Mouse (Mus musculus): Measurements from ENCODE around the gene Pik3r6.

Gene Pik3r6

DNA sequence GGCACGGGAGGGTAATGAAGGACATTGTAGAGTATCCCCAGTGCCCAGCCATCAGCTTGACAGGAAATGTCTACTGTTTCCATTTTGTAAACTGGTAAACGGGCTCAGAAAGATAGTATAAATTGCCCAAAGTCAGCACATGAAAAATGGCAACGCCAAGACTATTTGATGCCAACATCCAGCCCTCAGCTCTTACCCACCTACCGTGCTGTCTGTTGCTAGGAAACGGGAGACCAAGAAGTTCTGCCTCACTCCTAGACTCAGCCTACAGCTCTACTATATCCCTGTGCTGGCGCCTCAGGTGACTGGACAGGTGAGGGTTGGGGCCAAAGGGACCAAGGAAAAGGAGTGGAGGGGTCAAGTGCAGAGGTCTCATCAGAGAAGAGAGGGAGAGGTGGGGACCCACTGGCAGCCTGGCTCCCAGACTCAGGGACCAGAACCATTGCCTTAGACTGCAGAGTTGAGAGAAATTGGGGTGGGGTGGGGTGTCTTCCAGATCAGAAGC lies 31.2 kb downstream of the Pik3r6 start:
- DNase-seq (ENCODE audit: low spot score in 2 of 2): no peak

DNA sequence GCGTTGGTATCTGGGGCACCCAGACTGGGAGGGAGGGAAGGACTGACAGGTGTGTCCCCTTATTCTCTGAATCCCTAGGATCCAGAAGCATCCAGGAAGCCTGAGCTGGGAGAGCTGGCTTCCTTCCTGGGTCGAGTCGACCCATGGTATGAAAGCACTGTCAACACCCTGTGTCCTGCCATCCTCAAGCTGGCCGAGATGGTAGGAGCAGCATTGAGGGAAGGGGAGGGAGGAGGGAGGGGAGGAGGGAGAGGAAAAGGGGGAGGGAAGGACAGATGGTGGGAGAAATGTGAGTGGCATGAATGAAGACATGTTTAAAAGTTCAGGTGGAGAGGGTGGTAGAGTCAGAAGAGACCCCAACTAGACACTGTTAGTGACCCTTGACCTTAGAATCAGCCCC lies 33.2 kb downstream of the Pik3r6 start:
- DNase-seq (ENCODE audit: low spot score in 2 of 2): no peak

DNA sequence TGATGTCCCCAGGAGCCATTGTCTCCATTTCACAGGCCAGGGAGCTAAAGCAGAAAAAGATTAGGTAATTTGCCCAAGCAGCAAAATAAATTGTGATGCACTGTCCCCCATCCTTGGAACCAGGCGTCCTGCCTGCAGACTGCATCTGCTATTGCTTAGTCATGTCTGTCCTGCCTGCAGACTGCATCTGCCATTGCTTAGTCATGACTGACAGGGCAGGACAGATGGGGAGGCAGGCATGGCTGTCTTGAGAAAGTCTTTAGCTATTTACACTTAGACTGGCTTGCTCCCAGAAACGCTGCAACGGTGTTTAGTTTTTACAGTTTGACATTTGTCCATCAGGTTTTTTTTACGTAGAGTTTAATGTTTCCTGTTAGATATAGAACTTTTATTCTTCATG lies 33.6 kb downstream of the Pik3r6 start:
- DNase-seq (ENCODE audit: low spot score in 2 of 2): no peak

DNA sequence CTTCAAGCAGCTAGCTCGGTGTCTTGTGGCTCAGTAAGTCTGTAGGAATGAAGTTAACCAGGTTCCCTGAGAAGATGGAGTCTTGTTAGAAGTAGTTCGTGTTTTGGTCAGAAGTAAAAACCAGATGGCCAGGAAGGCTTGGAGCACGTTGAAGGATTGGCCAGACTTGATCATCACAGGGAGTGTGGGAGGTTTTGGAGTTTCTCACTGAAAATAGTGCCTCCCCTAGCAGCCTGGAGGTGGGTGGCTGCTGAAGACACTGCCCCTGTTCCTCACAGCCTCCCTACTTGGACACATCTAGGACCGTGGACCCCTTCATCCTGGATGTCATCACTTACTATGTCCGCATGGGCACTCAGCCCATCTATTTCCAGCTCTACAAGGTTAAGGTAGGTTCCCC lies 36.8 kb downstream of the Pik3r6 start:
- no peak for DNase-seq (ENCODE audit: low spot score in 2 of 2)

DNA sequence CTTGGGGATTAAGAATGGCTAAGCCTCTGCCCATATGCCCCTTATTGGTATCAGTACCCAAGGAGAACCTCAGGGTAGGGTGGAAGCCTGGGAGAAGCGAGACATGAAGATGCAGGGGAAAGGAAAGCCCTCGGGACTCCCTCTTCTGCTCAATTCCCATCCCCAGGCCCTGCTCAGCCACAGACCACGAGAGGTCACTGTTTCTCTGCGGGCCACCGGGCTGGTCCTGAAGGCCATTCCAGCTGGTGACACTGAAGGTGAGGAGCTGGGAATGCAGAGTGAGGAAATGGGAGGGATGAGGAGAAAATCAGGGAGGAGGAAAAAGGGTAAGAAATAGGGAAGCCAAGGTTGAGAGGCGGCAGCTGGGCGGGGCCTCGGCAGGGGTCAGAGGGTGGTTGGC lies 41.7 kb downstream of the Pik3r6 start:
- no peak for DNase-seq (ENCODE audit: low spot score in 2 of 2)

DNA sequence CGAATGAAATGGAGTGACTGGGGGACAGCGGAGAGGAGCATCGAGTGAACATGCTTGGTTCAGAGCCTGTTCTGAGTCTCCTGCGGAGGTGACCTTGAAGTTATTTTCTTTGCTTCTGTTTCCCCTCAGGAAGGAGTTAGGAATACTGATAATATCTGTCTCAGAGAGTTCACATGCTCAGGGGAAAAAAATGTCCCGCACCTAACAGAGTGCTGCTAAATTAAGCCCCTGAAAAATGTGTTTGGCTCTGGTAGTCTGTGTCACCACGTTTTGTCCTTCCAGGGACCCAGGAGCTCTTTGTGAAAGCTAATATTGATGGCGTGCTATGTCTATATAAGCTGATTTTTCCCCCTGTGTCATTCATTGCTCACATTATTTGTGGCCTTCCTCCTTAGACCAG lies 42.4 kb downstream of the Pik3r6 start:
- no peak for DNase-seq (ENCODE audit: low spot score in 2 of 2)

DNA sequence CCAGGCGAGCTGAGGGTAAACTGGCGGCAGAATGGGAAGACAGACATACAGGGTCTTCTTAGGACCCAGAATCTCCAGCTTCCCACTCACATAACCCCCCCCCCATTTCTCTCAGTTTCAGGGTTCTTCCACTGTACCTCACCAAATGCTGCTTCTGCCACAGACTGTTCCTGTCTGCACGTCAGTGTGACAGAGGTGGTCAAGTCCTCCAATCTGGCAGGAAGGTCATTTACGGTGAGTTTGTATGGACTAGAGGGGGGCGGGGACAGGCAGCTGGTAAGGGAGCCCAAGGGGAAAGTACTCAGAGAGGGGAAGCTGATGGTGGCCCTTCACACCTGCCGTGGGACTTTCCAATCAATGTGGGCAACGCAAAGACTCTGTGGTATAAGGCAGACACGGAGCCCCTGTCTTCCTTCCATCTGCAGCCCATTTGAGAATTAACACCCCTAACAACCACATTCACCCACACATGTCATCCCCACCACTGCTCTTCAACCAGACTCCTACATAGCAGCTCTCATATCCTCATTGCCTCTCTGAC lies 42.9 kb downstream of the Pik3r6 start:
- no peak for DNase-seq (ENCODE audit: low spot score in 2 of 2)

DNA sequence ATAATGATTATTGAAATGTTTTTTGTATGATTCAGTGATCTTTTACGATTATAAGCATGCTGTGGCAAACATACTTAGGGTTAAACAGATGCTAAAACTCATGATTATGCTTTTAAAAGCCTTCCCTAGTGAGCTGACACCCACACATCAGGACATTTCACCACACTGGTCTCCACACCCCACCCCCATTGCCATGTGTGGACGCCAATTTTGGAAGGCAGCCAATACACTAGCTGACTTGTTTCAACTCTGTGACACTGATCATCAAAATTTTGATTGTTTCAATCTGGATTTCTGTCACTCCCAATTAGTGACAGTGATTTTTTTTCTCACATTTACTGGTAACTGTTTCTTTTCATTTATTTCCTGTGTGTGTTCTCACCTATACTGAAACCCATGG lies 44.7 kb downstream of the Pik3r6 start:
- no peak for DNase-seq (ENCODE audit: low spot score in 2 of 2)

DNA sequence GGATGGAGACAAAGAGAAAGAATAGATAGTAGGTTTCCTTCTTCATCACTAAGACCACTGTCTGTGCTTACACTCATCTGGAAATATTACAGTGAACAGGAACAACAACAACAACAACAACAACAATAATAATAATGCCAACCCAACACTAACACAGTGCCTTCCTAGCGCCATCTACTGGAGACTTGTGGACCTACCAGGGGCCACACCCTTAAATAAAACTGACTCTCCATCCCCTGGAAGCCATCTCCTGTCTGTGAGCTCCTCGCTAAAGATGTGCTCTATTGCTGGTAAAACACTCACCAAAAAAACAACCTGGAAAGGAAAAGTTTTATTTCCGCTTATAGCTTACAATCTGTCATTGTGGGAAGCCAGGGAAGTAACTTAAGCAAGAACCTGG lies 46.8 kb downstream of the Pik3r6 start:
- no peak for DNase-seq (ENCODE audit: low spot score in 2 of 2)

DNA sequence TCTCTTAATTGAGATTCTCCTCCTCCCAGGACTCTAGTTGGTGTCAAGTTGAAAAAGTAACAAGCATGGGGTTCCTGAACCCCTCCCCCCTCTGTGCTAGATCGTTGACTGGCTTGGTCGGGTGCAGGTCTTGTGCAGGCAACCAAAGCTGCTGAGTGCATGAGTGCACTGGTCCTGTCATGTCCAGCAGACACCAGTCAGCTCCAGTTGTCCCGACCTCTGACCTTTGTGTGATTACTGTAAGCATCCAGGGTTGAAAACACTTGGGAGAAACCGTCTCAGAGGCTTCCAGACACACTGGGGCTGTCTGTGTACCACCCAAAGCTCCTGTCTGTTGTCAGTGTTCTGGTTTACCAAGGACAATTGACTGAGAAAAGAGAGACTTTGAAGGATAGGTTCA lies 47.5 kb downstream of the Pik3r6 start:
- no peak for DNase-seq (ENCODE audit: low spot score in 2 of 2)

DNA sequence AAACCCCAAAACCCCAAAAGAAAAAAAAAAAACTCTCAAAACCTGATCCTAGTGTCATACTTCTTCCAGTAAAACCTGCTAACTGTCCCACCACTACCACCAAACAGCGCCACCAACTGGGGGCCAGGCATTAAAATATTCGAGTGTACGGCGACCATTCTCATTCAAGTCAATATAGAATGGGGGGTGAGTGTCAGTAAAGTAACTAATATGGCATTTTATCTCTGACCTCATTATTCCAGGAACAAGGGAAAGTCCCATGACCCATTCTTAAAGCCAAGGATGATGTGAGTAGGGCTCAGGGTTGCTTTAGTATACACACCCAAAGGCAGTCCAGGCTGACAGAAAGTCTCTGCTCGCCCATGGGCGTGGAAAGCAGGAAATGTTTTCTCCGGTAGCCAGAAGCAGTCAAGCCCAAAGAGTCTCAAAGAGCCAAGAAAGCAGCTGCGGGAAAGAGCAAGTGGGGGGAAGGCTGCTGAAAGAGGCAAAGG lies 51.2 kb downstream of the Pik3r6 start:
- peak; percentile 47 to 79 for DNase-seq (ENCODE audit: low spot score in 2 of 2)

DNA sequence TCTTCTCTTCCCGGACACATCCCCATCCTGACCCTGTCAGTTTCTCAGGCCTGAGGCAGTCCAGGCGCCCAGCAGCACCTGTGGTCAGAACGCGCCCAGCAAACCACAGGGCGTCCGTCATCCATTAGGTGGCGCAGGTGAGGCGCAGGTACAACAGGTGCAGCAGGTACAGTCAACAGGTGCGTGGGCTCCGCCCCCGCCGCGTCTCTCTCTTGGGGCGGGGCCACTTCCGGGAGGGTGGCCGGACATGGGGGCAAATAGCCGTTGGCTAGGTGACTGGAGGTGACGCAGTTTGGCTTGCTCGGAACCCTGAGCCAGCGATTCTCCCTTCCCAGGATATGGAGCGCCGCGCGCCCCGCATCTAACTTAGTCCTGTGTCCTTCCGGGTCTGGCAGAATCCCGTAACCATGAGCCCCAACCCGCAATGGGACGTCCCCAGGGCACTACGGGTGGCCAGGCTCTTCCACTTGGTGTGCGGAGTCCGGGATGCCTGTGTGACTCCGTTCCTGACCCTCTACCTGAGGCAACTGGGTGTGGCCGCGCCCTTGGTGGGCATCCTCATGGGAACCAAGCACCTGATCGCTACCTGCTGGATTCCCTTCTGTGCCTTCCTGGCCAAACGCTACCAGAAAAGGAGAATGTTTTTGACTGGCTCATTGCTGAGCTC lies 53.2 kb downstream of the Pik3r6 start, which contains the start of gene Mfsd6l:
Gene Mfsd6l (plus strand): TSS at position 269 of the 667 bp plus-strand sequence.
- no peak for DNase-seq (ENCODE audit: low spot score in 2 of 2)

DNA sequence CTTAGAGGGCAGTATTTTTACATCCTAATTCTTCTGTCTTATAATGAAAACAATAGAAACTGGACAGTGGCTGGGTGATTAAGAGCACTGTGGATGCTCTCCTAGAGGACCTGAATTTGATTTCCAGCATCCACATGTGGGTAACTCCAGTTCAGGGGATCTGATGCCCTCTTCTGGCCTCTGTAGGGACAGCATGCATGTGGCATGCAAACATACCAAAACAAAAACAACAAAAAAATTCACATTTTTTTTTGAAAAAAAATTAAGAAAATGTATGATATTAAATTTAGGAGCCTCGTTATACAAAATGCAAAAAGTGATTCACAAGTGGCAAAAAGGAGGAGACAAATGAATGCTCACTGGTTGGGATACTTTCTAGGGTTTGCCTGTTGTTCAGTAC lies 56.7 kb downstream of the Pik3r6 start:
- DNase-seq (ENCODE audit: low spot score in 2 of 2): no peak

DNA sequence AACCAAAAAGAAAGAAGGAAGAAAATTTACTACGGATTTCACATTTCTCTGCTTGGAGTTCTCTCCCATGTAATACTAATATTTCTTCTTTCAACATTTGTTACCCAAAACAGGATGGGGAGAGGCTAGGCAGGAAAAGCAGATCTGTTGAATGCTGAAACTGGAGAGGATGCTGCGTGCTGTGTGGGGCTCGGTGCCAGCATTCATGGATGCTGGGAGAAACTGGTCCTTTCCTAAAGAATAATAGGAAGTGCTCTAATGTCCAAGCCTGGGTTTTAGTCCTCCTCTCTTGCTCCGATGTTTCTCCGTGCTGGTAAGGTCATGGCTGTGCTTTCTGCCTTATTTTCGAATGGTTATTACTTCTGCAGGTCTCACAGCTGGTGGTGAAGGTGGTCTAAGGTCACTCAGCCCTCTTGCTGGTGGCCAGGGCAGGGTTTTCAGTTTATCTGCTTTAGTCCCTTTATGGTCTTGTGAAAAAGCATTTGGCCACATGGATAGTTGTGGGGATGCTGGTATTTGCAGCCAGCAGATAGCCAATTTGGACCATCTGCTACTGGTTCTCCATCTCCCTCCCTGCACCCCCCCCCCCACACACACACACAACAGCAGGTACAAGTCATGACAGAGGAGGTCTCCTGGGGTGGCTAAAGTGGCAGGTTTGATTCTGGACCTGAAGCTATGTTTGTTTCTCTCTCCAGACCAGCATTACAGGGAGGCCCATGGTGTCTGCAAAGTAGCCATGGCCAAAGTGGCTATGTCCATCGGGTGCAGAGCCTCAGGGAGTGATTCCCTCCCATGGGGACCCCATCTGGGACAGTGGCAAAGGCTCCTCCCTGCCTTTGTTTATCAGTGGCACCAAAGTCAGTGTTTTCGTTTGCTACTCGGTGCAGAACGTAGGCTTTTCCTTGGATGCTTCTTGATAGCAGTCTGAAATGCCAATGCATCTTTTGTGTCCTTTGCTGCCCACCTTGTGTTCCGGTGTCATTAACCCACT lies 59.4 kb downstream of the Pik3r6 start:
- no peak for DNase-seq (ENCODE audit: low spot score in 2 of 2)

DNA sequence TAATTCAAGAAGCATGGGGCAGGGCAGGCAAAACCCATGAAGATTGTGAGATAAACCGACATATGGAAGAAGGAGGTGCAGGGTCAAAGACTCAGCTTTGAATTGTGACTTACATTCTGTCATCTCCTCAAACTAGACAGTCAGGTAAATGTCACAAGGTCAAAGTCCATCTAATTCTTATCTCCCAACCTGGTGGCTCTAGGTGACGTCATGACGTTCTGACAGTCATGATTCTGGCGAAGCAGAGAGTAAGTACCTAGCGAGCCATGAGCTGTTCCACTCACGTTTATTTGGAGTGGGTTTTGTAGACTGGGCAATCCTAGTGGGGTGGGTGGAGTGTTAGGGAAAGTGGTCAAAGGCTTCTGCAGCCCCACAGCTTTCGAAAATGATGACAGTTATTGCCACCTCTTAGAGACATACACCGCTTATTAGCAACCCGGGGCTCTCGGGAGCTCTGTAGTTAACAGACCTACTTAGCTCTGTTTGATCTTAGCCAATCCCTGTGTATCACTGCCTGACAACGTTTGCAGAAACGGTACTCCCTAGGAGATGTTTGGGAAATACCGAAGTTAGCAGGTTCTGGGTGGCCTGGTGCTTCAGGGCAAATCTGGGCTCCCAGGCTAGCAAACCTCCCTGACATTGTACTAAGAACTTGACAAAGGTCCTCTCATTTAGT lies 61.7 kb downstream of the Pik3r6 start:
- DNase-seq (ENCODE audit: low spot score in 2 of 2): no peak

DNA sequence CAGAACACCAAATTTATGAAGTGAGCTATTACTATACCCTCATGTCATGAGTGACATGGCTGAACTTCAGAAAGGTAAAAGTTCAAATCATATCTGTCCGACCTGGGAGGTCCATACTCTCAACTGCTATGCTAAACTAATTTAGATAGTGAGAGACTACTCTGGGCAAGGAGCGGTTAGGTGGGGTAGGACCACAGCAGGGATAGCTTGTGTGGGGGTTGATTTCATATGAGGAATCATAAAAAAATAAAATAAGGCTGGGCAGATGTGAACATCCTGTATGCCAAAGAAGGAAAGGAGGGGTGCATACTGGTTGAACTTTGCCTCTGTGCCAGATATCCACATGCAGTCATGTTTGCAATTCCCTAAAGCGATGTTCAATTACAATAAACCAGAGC lies 62.2 kb downstream of the Pik3r6 start:
- no peak for DNase-seq (ENCODE audit: low spot score in 2 of 2)

DNA sequence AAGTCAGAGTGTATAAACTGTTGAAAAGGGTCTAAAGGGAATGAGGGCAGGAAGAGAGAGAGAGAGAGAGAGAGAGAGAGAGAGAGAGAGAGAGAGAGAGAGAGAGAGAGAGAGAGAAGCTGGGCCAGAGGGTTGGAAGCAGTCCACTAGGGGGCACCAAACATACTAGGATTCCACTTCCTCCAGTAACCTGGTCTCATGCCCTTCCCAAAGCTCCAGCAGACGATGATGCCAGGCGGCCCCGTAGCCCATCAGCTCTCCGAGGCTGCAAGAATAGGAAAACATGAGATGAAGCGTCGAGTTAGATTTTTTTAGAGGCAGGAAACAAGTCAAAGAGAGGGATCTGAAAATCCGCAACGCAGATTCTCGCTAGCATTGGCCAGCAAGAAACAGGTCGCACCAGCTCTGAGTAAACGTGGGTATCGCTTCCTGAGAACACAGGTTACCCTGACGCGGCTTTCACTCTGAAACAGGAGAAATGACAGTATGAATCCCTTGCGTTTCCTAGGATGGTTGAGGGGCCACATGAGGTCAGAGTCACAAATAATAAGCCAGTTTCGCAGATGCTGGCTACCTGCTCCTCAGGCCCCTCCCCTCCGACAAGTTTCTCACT lies 63.7 kb downstream of the Pik3r6 start:
- peak in 1 of 2 experiments; percentile 35 for DNase-seq (ENCODE audit: low spot score in 2 of 2)

DNA sequence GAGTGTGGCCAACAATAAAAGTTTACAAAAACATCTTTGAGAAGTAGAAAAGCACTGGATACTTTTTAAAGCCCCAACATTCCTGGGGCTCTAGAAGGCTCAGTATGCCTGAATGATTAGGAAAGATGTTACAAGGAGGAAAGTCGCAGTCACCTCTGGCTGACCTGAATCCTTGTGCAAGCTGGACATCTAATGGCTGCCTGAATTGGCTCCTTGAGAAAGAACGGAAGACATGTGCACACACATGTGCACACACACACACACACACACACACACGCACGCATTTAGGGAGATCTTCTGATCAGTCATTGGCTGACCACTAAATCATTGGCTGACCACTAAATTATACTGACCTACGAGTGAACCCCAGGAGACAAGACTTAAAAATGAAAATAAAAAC lies 68.0 kb downstream of the Pik3r6 start:
- DNase-seq (ENCODE audit: low spot score in 2 of 2): no peak

DNA sequence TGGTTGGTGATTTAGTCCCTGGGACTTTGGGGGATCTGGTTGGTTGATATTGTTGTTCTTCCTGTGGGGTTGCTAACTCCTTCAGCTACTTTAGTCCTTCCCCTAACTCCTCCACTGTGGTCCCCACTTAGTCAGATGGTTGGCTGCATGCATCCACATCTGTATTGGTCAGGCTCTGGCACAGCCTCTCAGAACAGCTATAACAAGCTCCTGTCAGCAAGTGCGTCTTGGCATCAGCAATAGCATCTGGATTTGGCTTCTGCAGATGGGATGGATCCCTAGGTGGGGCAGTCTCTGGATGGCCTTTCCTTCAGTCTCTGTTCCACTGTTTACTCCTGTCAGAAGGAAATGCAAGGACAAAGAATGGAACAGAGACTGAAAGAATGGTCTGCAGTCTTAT lies 74.3 kb downstream of the Pik3r6 start:
- no peak for DNase-seq (ENCODE audit: low spot score in 2 of 2)

DNA sequence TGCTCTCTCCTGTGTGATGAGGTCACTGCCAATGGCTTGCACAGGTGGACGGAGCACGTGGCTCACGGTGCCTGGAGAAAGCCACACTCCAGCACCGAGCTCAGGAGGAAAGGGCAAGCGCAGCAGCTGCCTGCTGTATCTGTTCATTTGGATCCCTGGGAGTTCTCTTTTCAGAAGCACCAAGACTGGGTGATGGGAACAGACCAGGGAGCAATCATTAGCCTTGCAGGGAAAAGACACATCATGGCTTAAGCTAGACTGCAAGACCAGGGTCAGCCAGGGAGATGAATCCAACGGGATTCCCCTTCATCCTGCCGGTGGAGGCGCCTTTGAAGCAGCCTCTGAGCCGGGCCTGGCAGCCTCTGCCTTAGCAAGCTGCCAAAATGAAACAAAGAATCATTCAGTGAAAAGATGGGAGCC lies 76.7 kb downstream of the Pik3r6 start:
- DNase-seq (ENCODE audit: low spot score in 2 of 2): no peak

DNA sequence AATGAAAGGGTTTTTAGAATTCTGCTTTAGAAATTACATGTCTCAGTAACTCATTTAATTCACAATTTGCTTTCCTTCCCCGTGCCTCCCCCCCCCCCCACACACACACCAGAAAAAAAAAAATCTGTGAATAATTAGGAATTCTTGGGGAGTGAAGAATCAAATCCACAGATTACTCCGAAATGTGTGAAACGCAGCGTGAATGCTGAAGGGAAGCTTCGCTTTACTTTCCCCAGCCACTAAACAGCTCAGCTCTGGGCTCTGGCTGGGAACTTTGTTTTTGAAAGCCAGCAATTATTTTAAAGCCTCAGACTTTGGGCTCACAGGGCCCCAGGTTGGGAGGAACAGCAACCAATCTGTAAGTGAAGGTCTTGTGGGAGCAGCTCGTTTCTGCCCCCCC lies 77.7 kb downstream of the Pik3r6 start:
- no peak for DNase-seq (ENCODE audit: low spot score in 2 of 2)

All from spleen, postnatal 4 days (tissue).